In the genomic region with DNA sequence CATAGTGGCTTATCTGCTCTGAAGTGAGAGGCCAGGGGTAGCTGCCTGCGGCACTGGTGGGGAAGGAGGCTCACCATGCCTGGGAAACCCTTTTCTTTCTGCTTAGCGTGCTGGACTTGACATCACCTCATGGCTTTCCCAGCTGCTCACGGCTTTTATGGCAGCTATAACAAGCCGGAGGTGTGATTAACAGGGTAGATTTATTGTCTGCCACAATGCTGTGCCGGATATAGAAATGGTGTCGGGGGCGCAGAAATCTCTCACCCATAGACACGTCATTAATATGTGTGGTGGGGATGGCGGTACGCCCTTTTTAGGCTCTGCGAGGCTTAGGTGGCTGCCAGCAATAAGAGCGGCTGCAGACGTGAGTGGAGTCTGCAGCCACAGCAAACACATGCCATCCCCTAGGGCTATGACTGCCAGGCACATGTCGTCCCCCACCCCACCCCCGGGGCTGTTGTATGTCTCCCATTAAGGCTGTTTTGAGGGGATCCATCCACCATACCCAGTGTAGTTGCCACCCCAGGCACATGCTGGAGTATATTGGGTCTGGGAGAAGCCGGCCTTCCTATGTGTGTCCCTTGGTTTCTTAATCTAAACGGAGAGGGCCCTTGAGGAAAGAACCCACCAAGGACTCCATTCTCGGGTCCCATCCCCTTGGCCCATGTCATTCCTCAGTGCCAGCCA, we compare ENCODE assay signal across 12 mouse cellular contexts.
DNase-seq lines count a peak whose midpoint lies in the region; ATAC-seq and TF ChIP-seq lines count a peak whose summit lies in the region.
"Had no signal": no experiment of that assay in that cellular context is flagged by ENCODE, and none has a peak within 500 bp of the region (broad histone marks: within the 10 kb centered on the region; RNA-seq: fewer than 3 reads in every experiment).

No protein-coding gene starts in this region.

- H3K4me2 ChIP-seq in heart, embryonic 14.5 days (ENCODE audit: low read length) = 0 out of 2 replicates have a peak overlapping the region, but pooled peaks have one; percentile 6
- no peak overlapping the region for H3K4me2 ChIP-seq in midbrain, embryonic 13.5 days (replicated peaks)
- H3K4me2 ChIP-seq in hindbrain, postnatal 0 days (ENCODE audit: low read depth, low read length) = no peak overlapping the region
- H3K4me2 ChIP-seq in neural tube, embryonic 13.5 days = peak overlapping the region; percentile 15; the same call in 1 of the 2 replicates

- WGBS in heart, embryonic 14.5 days = 64% methylated on average over 18 of the region's 18 CpGs
- WGBS in midbrain, embryonic 10.5 days = 89% methylated on average over 18 of the region's 18 CpGs
- 74% methylated on average over 18 of the region's 18 CpGs for WGBS in midbrain, embryonic 13.5 days
- 74% methylated on average over 18 of the region's 18 CpGs for WGBS in hindbrain, postnatal 0 days
- 29% methylated on average over 18 of the region's 18 CpGs for WGBS in neural tube, embryonic 13.5 days

- DNase-seq in heart, adult 18-20 months = no peak
- DNase-seq in midbrain, embryonic 10.5 days (ENCODE audit: low spot score) = no peak
- peak; percentile 12 for DNase-seq in hindbrain, postnatal 0 days (ENCODE audit: low spot score)
- DNase-seq in right cerebral cortex, postnatal 36 days (ENCODE audit: low spot score in 2 of 2) = no peak
- DNase-seq: adrenal gland, postnatal 14 days; cerebellum, adult 11 months; embryo, embryonic 11 days; left cerebral cortex, postnatal 4 days; thymus, adult 18-20 months had no signal

- H3K9me3 ChIP-seq in heart, embryonic 14.5 days (ENCODE audit: control insufficient read depth, low read length) = no peaks in the 10 kb centered on the region
- H3K9me3 ChIP-seq in midbrain, embryonic 10.5 days (replicated peaks) = no peaks in the 10 kb centered on the region; the same call in 1 of the 2 replicates
- no peaks in the 10 kb centered on the region for H3K9me3 ChIP-seq in midbrain, embryonic 13.5 days
- H3K9me3 ChIP-seq in hindbrain, postnatal 0 days (ENCODE audit: low read length) = no peaks in the 10 kb centered on the region
- no peaks in the 10 kb centered on the region for H3K9me3 ChIP-seq in neural tube, embryonic 13.5 days

- ATAC-seq in heart, embryonic 14.5 days (ENCODE audit: insufficient number of reproducible peaks, insufficient read depth, low FRiP score, low read depth) = no peak
- ATAC-seq in midbrain, embryonic 13.5 days = no peak
- ATAC-seq in hindbrain, postnatal 0 days = peak; percentile 38; the same call in 1 of the 2 replicates
- peak; percentile 64; the same call in 1 of the 2 replicates for ATAC-seq in neural tube, embryonic 13.5 days (ENCODE audit: low read depth)

- no peak overlapping the region for H3K27ac ChIP-seq in heart, embryonic 14.5 days (replicated peaks in 1 of 2; ENCODE audit: control insufficient read depth in 1 of 2, insufficient read depth in 1 of 2, low read depth in 2 of 2, low read length in 2 of 2)
- H3K27ac ChIP-seq in midbrain, embryonic 10.5 days (replicated peaks) = 0 out of 2 replicates have a peak overlapping the region, but pooled peaks have one; percentile 19
- no peak overlapping the region for H3K27ac ChIP-seq in midbrain, embryonic 13.5 days
- no peak overlapping the region for H3K27ac ChIP-seq in hindbrain, postnatal 0 days
- peak overlapping the region; percentile 61 for H3K27ac ChIP-seq in neural tube, embryonic 13.5 days (replicated peaks)

- no peaks in the 10 kb centered on the region for H3K36me3 ChIP-seq in heart, embryonic 14.5 days (ENCODE audit: control insufficient read depth, insufficient read depth, low read length)
- H3K36me3 ChIP-seq in midbrain, embryonic 10.5 days = 0 out of 2 replicates have a peak, but pooled peaks cover 3% of the 10 kb centered on the region
- no peaks in the 10 kb centered on the region for H3K36me3 ChIP-seq in midbrain, embryonic 13.5 days
- no peaks in the 10 kb centered on the region for H3K36me3 ChIP-seq in hindbrain, postnatal 0 days (ENCODE audit: insufficient read depth, low read length)
- no peaks in the 10 kb centered on the region for H3K36me3 ChIP-seq in neural tube, embryonic 13.5 days

- no peak overlapping the region for H3K9ac ChIP-seq in heart, embryonic 14.5 days (ENCODE audit: low read length)
- no peak overlapping the region for H3K9ac ChIP-seq in midbrain, embryonic 13.5 days (replicated peaks)
- H3K9ac ChIP-seq in hindbrain, postnatal 0 days (replicated peaks; ENCODE audit: low read length) = no peak overlapping the region
- no peak overlapping the region for H3K9ac ChIP-seq in neural tube, embryonic 13.5 days

- peaks cover 4% of the 10 kb centered on the region; the same call in 1 of the 2 replicates for H3K27me3 ChIP-seq in heart, embryonic 14.5 days (ENCODE audit: control insufficient read depth, insufficient read depth, low read length)
- no peaks in the 10 kb centered on the region for H3K27me3 ChIP-seq in midbrain, embryonic 10.5 days (ENCODE audit: low read depth, poor library complexity, severe bottlenecking)
- H3K27me3 ChIP-seq in midbrain, embryonic 13.5 days = no peaks in the 10 kb centered on the region
- H3K27me3 ChIP-seq in hindbrain, postnatal 0 days (ENCODE audit: insufficient read depth, low read length) = no peaks in the 10 kb centered on the region
- no peaks in the 10 kb centered on the region for H3K27me3 ChIP-seq in neural tube, embryonic 13.5 days

- peaks cover 3 to 4% of the 10 kb centered on the region in 2 experiments; a peak in 2 of 4 replicates for H3K4me1 ChIP-seq in heart, embryonic 14.5 days (ENCODE audit: control insufficient read depth in 2 of 2, insufficient read depth in 2 of 2, low read length in 2 of 2)
- no peaks in the 10 kb centered on the region for H3K4me1 ChIP-seq in midbrain, embryonic 10.5 days
- H3K4me1 ChIP-seq in midbrain, embryonic 13.5 days (replicated peaks) = 0 out of 2 replicates have a peak, but pooled peaks cover 2% of the 10 kb centered on the region
- H3K4me1 ChIP-seq in hindbrain, postnatal 0 days (ENCODE audit: insufficient read depth, low read length) = no peaks in the 10 kb centered on the region
- H3K4me1 ChIP-seq in neural tube, embryonic 13.5 days (replicated peaks) = peaks cover 16% of the 10 kb centered on the region

- H3K4me3 ChIP-seq in heart, embryonic 14.5 days (ENCODE audit: control insufficient read depth in 1 of 2, insufficient read depth in 1 of 2, low read depth in 1 of 2, low read length in 2 of 2) = no peak overlapping the region
- H3K4me3 ChIP-seq in midbrain, embryonic 10.5 days = no peak overlapping the region
- H3K4me3 ChIP-seq in midbrain, embryonic 13.5 days (replicated peaks) = no peak overlapping the region
- H3K4me3 ChIP-seq in hindbrain, postnatal 0 days (ENCODE audit: low read length) = no peak overlapping the region
- no peak overlapping the region for H3K4me3 ChIP-seq in neural tube, embryonic 13.5 days

- no peak for TF ChIP-seq CTCF in hindbrain, postnatal 0 days (IDR thresholded peaks at IDR 0.05; ENCODE audit: low read depth)

Comparison
In these comparisons a context has a peak if more than half of its experiments do, and no peak if none do; other contexts are left out.
1. H3K27ac ChIP-seq: peak in midbrain, embryonic 10.5 days (single experiment) and neural tube, embryonic 13.5 days (single experiment); none in heart, embryonic 14.5 days (0 of 2), midbrain, embryonic 13.5 days (single experiment) and hindbrain, postnatal 0 days (single experiment).
2. ATAC-seq: peak in hindbrain, postnatal 0 days (single experiment) and neural tube, embryonic 13.5 days (single experiment); none in heart, embryonic 14.5 days (single experiment) and midbrain, embryonic 13.5 days (single experiment).
3. H3K4me2 ChIP-seq: peak in heart, embryonic 14.5 days (single experiment) and neural tube, embryonic 13.5 days (single experiment); none in midbrain, embryonic 13.5 days (single experiment) and hindbrain, postnatal 0 days (single experiment).